Mouse (Mus musculus): ENCODE measurements around the gene Vamp2. TPM values are rescaled to one million over a fixed set of nuclear protein-coding genes. Genes with fewer than 3 reads are reported as not detected.
A peak's percentile ranks its signal among the peaks of the same experiment; 100 is the strongest.

The Vamp2 gene
- total RNA-seq, 2 experiments from 2014 or later = 80.2 to 84.6 TPM

DNA sequence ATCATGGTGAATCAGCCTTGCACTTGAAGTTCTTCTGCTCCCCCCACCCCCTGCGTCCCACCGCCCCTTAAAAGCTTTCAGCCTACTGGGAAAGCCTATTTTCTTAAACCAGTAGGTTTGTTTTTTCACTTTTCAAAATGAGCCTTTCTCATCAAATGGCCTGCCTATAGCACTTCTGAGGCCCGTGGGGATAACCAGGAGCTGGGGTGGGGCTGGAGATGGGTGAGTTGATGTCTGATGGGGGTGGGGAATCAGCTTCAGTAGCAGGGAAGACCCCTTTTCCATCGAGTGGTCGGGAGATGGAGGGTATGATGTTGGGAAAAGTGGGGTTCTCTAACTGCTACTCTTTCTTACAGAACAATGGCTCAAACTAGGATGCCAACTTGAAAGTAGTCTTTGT lies 28.6 kb downstream of the Vamp2 start:
- no peak for DNase-seq

GRCm38 (mm10) chr11:69117737-69118695 lies 29.7 kb downstream of the Vamp2 start:
- peak; percentile 70 for DNase-seq

DNA sequence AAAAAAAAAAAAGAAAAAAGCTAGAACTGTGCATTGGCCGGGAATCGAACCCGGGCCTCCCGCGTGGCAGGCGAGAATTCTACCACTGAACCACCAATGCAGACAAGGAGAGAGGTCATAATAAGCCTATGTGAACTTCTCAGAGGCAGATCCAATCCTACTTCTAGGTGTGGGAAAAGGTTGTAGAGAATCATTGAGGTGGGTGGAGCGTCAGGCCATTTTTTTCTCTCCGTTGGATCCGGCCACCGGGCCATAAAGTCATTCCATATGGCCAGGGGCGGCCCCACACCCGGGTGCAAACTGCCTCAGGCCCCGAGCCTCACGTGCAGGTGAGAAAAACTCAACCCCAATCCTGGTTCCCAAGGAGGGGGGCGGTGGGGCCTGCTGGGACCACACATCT lies 30.5 kb downstream of the Vamp2 start:
- peak; percentile 93 for DNase-seq

DNA sequence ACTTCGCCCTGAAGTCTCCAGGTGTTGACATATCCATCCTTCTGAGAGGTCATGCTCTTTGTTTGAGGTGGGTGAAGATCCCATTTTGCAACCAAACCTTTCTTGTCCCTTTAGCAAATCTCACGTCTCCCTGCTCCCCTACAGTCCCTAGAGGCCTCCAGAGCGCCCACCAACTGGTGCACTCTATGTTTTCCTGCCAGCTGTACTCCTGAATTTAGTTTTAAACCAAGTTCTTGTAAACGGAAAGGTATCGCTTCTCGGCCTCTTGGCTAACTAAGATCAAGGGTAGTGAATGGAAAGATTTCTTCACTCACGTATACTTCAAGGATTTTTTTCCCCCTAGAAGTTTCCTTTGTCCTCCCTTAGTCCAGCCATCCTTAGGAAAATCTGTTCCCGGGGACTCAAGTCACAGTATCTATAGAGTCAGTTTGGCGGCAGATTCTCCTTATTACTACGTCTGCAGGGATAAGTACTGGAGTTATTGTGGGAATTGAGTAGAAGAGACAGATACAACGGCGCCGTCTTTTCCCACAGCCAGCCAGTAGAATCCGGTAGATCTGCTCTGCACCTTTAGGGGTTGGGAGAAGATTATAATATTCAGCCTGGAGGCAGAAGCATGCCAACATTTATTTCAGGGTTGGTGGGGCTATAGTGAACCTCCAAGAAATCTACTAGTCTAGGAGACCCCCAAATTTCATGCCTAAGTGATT lies 31.3 kb downstream of the Vamp2 start:
- DNase-seq = no peak

DNA sequence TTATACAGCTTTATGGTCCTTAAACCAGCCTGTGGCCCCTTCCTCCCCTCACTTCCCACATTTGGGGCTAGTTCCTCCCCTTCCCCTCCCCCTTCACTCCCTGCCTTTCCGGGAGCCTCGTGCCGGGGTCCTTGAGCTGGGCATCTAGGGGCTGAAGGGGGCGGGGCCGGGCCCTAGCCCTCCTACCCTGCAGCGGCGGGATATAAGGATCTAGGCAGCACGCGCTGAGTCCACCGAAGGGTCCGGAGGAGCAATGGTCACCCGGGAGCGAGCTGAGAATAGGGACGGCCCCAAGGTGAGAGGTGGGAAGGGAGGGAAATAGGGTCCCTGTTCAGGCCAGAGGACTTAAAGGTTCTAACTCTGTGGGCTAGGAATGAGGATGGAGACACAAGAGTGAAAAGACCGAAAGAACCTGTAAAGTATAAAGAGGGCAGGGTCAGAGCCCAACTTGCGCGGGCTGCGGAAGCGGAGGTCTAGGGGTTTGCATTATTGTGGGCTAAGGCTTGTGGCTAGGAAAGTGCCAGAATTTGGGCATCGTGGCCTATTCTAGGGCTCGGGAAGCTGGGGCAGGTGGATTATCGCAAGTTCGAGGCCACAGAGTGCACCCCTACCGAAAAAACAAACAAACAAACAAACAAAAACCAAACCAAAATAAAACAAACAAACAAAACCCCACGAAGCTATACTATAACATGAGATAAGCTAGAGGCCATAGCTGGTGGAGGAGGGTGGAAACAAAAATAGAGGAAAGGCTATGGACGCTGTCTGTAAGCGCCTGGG lies 32.1 kb downstream of the Vamp2 start, which contains the start of gene Hes7:
Gene Hes7, plus strand, starts transcription at position 184 of the 780 bp plus-strand sequence.
- peak; percentile 30 for DNase-seq

DNA sequence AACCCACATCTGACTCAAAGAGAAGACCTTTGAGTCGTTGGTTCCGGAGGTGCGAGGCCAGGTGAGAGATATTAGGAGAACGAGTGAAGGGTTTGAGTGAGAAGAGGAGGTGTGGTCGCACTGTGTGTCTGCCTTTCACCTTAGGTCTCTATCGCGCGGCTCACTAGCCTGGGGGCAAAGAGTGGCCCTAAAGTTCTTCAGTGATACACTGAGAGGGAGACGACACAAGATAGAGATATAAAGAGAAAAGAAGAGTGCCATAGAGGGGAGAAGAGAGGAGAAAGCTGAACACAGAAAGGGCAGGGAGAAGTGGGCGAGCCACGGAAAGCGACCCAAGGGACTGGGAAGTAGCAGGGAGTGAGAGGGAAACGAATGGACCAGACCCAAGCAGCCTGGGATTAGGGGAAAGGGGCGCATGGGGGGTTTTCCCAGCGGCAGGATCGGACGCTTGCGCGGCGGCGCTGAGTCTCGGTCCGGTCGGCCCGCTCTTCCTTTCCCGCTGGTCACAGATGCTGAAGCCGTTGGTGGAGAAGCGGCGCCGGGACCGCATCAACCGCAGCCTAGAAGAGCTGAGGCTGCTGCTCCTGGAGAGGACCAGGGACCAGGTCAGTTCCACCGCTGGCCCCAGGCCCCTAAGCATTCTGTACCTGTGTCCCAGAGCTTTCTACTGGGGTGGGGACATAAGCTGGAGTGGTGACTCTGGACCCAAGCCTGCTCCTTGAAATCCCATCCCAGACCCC lies 32.9 kb downstream of the Vamp2 start:
- DNase-seq = peak; percentile 43

GRCm38 (mm10) chr11:69121741-69122335 lies 33.5 kb downstream of the Vamp2 start:
- DNase-seq = no peak

- peak; percentile 95 for DNase-seq
Observed at GRCm38 (mm10) chr11:69122336-69122951, 34.2 kb downstream of the Vamp2 start, which contains the start of gene 9130213A22Rik. 9130213A22Rik (minus strand) TSS chr11:69122589.

DNA sequence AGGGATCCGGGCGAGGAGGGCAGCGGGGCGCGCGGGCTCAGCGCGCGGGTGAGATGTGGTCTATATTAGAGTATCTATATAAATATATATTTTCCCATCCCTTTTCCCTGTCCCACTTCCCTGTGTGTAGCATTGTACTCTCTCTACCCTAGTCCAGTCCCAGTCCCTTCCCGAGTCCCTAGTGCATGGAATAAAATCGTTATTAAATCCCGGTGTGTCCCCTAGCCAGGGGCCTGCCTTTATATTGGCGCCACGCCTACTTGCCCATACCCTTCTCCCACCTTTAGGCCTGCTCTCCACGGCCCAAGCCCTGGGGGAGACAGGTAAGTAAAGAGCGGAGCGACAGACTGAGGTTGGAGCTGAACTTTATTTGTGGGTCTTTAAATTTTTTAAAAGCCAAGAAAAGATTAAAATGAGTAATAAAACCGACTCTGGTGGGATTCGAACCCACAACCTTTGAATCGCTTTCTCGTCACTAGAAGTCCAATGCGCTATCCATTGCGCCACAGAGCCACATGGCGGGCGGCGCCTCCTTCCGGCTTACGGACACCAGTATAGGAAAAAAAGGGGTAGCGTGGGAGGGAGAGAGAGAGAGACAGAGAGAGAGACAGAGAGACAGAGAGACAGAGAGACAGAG lies 34.9 kb downstream of the Vamp2 start:
- peak; percentile 94 for DNase-seq

DNA sequence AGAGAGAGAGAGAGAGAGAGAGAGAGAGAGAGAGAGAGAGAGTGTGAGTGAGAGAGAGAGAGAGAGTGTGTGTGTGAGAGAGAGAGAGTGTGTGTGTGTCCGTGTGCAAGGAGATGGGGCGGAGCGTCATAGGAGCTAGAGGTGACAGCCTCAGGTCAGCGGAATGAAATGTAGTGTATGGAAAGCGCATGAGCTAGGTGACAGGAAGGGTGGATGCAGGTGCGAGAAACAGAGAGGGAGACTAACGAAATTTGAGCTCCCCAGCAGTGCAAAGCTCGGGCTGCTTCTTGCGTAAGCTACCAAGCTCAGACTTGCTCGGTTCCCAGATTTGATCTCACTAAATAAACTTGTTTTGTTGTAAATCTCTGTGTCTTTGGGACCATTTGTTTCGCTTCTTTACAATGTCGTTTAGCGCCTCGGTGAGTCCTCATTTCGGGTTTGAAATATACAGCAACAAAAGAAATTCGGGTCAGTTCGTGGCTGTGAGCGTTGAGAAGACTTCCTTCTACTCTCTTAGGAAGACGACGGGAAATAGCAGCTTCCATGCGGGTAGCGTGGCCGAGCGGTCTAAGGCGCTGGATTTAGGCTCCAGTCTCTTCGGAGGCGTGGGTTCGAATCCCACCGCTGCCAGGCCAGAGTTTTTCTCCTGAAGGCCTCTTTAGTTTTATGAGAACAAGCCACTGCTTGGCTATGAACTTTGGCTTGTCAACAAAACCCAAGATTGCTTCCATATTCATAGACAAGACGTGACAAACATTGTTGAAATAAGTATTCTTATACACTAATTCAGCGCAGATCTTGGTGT lies 35.6 kb downstream of the Vamp2 start:
- DNase-seq = peak; percentile 93

- DNase-seq = peak; percentile 80
Observed at GRCm38 (mm10) chr11:69124498-69124847, 36.2 kb downstream of the Vamp2 start.

- peak; percentile 84 for DNase-seq
Observed at GRCm38 (mm10) chr11:69125041-69125851, 37.0 kb downstream of the Vamp2 start.

DNA sequence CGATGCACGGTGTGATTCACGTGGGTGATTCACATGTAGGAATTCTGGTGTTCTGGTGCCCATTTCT lies 37.4 kb downstream of the Vamp2 start, which contains the start of gene Aloxe3:
Gene Aloxe3, plus strand, starts transcription at position 45 of the 67 bp plus-strand sequence.
- DNase-seq = no peak

GRCm38 (mm10) chr11:69125919-69126705 lies 37.8 kb downstream of the Vamp2 start:
- no peak for DNase-seq

DNA sequence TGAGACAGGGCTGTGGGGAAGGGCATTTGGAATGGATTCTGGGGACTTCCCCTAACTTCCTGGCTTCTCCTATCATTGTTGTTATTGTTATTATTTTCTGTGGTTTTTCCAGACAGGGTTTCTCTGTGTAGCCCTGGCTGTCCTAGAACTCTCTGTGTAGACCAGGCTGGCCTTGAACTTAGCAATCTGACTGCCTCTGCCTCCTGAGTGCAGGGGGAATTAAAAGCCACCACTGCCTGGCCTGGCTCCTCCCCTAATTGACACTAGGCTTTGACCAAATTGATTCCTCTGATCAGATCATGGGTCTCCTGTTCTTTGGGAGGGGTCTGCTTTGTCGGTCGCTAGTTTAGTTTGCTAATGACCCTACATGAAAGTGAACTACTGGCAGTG lies 38.4 kb downstream of the Vamp2 start:
- DNase-seq = no peak

- DNase-seq = no peak
Observed at GRCm38 (mm10) chr11:69128426-69129122, 40.3 kb downstream of the Vamp2 start.

DNA sequence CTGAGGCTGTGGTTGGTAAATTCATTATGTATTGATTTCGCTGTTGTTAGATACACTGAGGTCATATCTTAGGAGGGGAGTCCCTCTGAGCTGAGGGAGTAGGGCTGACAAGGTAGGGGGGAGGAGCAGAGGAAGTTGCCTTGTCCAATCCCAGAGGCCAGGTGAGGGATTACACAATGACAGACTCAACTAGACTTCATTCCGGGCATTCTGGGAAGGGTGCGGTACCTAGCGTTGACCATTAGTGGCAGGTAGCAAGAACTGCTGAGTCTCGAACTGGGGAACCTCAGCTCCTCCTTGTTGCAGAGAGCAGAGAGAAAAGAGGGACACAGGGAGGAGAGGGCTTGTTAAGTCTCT lies 45.3 kb downstream of the Vamp2 start:
- no peak for DNase-seq
